Mouse (Mus musculus) olfactory bulb, adult 2 months (tissue): ENCODE results near the gene Slc31a1. TPM values are rescaled to one million over a fixed set of nuclear protein-coding genes. Genes with fewer than 3 reads are reported as not detected.

Experiments used
- H3K27ac ChIP-seq: fragments of 200-500 bp; 2 replicates; pipeline ENCODE4 v1.5.1; 2012; ENCODE audit warnings: low read depth, low read length; ENCODE audit not compliant: insufficient read depth
- H3K4me1 ChIP-seq: fragments of 200-500 bp; 2 replicates; pipeline ENCODE4 v1.6.1; 2012; ENCODE audit warnings: low read length; ENCODE audit not compliant: control insufficient read depth, insufficient read depth
- H3K4me3 ChIP-seq: fragments of 200-500 bp; 2 replicates; pipeline ENCODE4 v1.5.1; 2012; ENCODE audit warnings: mild to moderate bottlenecking, low read depth, low read length, moderate library complexity; ENCODE audit not compliant: insufficient read depth
- CTCF ChIP-seq: fragments of 200-500 bp; IDR thresholded peaks from 2 replicates; pipeline ENCODE4 v1.5.1; 2012; ENCODE audit warnings: low read depth, mild to moderate bottlenecking, low read length, moderate library complexity; ENCODE audit not compliant: insufficient read depth
- POLR2A ChIP-seq: fragments of 200-500 bp; IDR thresholded peaks from 2 replicates; pipeline ENCODE4 v1.6.1; 2012; ENCODE audit warnings: mild to moderate bottlenecking, low read depth, low read length, moderate library complexity; ENCODE audit not compliant: insufficient read depth
- whole genome bisulfite sequencing: fragments of 180-500 bp; shearing (Covaris S2); methylation state at CpG from one replicate; pipeline ENCODE4 v1.1.7; 2018; 5-methylcytosine and 5-hydroxymethylcytosine counted together
- polyA plus RNA-seq: library from polyadenylated mRNA; stranded (reverse); fragments of >200 nt; gene quantifications from 2 replicates; pipeline ENCODE4 v1.2.4, GENCODE M21; 2012; ENCODE audit warnings: low replicate concordance; ENCODE audit not compliant: missing spikeins, insufficient read depth, insufficient read length

Slc31a1 gene
- polyA plus RNA-seq, 1 experiment, result not detected

GRCm38 (mm10) chr4:62409615-62410014 is 49.1 kb downstream of the Slc31a1 start:
- Histone ChIP-seq H3K4me1 (peaks cover 7% of the 10 kb centered on the region), H3K4me3 (peak overlapping the region; percentile 94; the same call in 1 of the 2 replicates), H3K27ac (no peak overlapping the region)
- 18% methylated on average over 6 of the region's 6 CpGs for WGBS
- TF ChIP-seq CTCF (no peak), POLR2A (no peak)

DNA sequence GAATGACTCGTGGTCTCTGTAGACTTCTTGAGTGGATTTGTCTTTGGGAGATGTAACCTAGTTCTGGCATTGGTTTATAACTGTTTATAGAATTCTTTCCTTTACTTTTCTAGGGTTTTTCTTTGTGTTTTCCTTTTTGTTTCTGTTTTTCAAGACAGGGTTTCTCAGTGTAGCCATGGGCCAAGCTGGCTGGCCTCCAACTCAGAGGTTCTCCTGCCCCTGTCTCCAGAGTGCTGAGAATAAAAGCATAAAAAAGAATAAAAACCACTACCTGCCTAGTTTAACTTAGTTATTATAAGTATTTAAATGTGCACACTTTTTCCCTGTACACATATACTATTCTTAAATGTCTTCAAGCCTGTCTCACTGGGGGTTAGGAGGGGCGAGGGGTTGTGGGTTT is 49.8 kb downstream of the Slc31a1 start:
- WGBS, result 69% methylated on average over 2 of the region's 2 CpGs
- no peak for TF ChIP-seq POLR2A
- TF ChIP-seq CTCF, result no peak
- no peak overlapping the region for H3K4me3 ChIP-seq

GRCm38 (mm10) chr4:62411606-62412005 is 51.1 kb downstream of the Slc31a1 start:
- Histone ChIP-seq H3K4me1 (no peaks in the 10 kb centered on the region), H3K27ac (no peak overlapping the region), H3K4me3 (no peak overlapping the region)
- 93% methylated on average over 10 of the region's 10 CpGs for WGBS
- TF ChIP-seq POLR2A (no peak), CTCF (no peak)

More for the DNA sequence above, 49.8 kb downstream of the Slc31a1 start:
- Histone ChIP-seq H3K27ac (no peak overlapping the region), H3K4me1 (peaks cover 5% of the 10 kb centered on the region)

DNA sequence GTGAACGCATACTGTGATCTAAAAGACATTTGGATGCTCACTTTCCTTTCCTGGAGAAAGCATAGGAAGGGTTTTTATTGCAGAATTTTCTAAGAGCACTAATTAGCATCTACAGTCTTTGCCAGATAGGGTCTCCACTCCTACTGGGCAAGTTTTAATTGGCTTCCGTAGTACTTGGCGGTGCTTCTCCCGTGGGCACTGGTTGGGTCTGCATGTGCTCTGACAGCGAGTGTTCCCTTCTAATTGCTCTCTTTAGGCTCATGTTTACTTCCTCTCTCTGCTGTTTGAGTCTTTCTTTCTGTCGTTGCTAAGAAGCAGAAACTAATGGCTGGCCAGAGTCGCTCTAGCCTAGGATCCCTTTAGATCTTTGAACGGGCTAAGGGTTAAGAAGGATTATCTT is 57.9 kb downstream of the Slc31a1 start:
- 21% methylated on average over 8 of the region's 8 CpGs for WGBS
- H3K4me1 ChIP-seq, result no peaks in the 10 kb centered on the region
- no peak overlapping the region for H3K4me3 ChIP-seq
- no peak overlapping the region for H3K27ac ChIP-seq
- TF ChIP-seq POLR2A, result no peak
- no peak for TF ChIP-seq CTCF

GRCm38 (mm10) chr4:62419091-62419490 is 58.6 kb downstream of the Slc31a1 start:
- 80% methylated on average over 6 of the region's 6 CpGs for WGBS

DNA sequence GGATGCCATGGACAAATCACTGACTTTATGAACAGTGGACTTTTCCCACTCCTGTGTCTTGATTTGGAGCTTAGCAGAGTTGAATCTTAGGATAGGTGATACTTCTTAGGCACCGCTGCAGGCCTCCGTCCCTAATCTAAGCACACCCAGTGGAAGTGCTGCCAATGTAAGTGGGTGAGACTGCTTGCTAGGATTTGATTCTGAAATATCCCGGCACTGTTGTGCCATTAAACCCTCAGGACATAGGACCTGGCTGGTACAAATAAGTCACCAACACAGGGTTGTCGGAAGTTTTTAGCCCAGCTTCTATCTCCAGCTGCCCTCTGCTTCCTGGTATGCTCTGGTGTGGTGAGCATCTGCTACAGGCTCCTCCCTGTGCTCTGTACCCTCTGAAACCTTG is 65.4 kb downstream of the Slc31a1 start:
- H3K27ac ChIP-seq, result no peak overlapping the region
- 91% methylated on average over 4 of the region's 4 CpGs for WGBS
- no peak for TF ChIP-seq POLR2A
- TF ChIP-seq CTCF, result no peak
- no peaks in the 10 kb centered on the region for H3K4me1 ChIP-seq
- no peak overlapping the region for H3K4me3 ChIP-seq

More at GRCm38 (mm10) chr4:62419091-62419490, 58.6 kb downstream of the Slc31a1 start:
- no peak overlapping the region for H3K4me3 ChIP-seq
- no peak for TF ChIP-seq POLR2A
- no peak for TF ChIP-seq CTCF
- no peaks in the 10 kb centered on the region for H3K4me1 ChIP-seq
- H3K27ac ChIP-seq, result no peak overlapping the region

DNA sequence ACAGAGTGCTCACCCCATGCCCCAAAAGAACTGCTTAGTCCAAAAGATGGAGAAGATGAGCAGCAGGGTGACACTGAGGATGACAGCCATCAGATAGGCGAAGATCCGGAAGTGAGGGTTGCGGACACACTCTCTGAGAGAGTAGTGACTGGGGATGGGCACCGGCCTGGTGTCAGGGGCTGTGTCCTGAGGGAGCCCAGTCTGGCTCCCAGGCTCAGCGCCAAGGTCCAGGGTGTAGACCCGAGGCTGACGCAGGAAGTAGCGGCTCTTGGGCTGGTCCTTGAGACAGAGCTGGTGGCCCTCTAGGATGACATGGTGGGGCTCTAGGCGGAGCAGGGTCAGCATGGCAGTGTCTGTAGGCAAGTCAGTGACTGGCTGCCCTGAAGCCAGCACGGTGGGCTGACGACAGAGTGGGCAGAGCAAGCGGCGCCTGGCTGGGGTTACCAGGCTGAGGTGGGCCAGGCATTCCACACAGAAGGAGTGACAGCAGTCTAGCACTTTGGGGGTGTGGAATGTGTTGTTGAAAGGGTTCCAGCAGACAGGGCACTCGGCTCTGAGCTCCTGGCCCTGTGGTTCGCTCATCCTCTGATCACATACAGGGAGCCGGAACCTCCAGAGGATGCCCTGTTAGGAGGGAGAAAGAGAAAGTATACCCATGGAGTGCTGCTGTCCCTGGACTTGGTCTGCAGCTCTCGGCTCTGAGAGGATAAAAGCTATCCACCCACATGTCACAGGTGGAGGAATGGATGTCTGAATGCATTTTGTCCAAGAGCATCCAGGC is 67.6 kb downstream of the Slc31a1 start:
- WGBS, result 79% methylated on average over 17 of the region's 17 CpGs
- no peaks in the 10 kb centered on the region for H3K4me1 ChIP-seq
- H3K27ac ChIP-seq, result no peak overlapping the region
- no peak overlapping the region for H3K4me3 ChIP-seq
- no peak for TF ChIP-seq CTCF
- TF ChIP-seq POLR2A, result no peak

DNA sequence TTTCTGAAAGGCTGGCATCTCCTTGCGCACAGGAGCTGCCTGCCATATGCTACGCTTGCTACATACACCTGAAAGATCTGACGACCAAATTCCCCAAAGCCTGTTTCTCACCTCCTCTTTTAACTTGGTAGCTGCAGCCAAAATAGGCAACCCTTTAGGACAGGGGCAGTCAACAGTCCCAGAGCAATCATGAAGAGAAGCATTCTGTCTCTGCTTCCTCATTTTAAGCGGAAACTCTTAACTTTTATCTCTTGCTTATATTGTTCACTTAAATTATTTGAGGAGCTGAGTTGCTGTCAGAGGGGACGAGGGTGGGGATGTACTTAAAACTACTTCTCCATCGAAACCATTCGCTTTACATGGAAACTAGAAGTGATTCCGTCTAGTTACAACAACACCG is 69.1 kb downstream of the Slc31a1 start:
- H3K4me1 ChIP-seq, result no peaks in the 10 kb centered on the region
- WGBS, result 90% methylated on average over 9 of the region's 9 CpGs
- no peak overlapping the region for H3K27ac ChIP-seq
- TF ChIP-seq CTCF, result no peak
- TF ChIP-seq POLR2A, result no peak
- no peak overlapping the region for H3K4me3 ChIP-seq

- no peak overlapping the region for H3K27ac ChIP-seq
- H3K4me1 ChIP-seq, result no peaks in the 10 kb centered on the region
- no peak for TF ChIP-seq CTCF
- TF ChIP-seq POLR2A, result no peak
- H3K4me3 ChIP-seq, result no peak overlapping the region
Observed at GRCm38 (mm10) chr4:62430678-62431077, 70.2 kb downstream of the Slc31a1 start.
